Mouse (Mus musculus) common myeloid progenitor, adult 5-6 weeks (primary cell): ENCODE results near the gene Ap2s1. TPM values are rescaled to one million over a fixed set of nuclear protein-coding genes. Genes with fewer than 3 reads are reported as not detected.

Experiments
- ATAC-seq: replicated peaks from 2 replicates; pipeline ENCODE4 v1.8.0; 2016; ENCODE audit warnings: low read depth, mild to moderate bottlenecking, moderate TSS enrichment, inconsistent platforms; ENCODE audit not compliant: poor library complexity, severe bottlenecking
- total RNA-seq: library from RNA; stranded (forward); fragments of 200-1000, 187-1606 nt; gene quantifications from 2 replicates; pipeline ENCODE4 v1.2.3, GENCODE M21; 2017

Gene Ap2s1
- total RNA-seq, 1 experiment from 2014 or later, result 72.4 TPM

- no peak for ATAC-seq
Measured at GRCm38 (mm10) chr7:16747656-16748055, 9.4 kb downstream of the Ap2s1 start.

- no peak for ATAC-seq
Measured at GRCm38 (mm10) chr7:16752016-16752415, 13.8 kb downstream of the Ap2s1 start.

GRCm38 (mm10) chr7:16755362-16756017 lies 17.3 kb downstream of the Ap2s1 start:
- no peak for ATAC-seq

- ATAC-seq, result peak; percentile 60; the same call in 1 of the 2 replicates
Measured at GRCm38 (mm10) chr7:16758872-16759574, 20.8 kb downstream of the Ap2s1 start.

GRCm38 (mm10) chr7:16760292-16760691 lies 22.1 kb downstream of the Ap2s1 start:
- ATAC-seq, result peak; percentile 47; the same call in 1 of the 2 replicates

- no peak for ATAC-seq
Measured at GRCm38 (mm10) chr7:16761005-16761481, 22.8 kb downstream of the Ap2s1 start.

GRCm38 (mm10) chr7:16761630-16762029 lies 23.4 kb downstream of the Ap2s1 start:
- ATAC-seq, result no peak

GRCm38 (mm10) chr7:16763463-16764218 lies 25.4 kb downstream of the Ap2s1 start:
- no peak for ATAC-seq

- ATAC-seq, result no peak
Measured at GRCm38 (mm10) chr7:16766443-16766842, 28.2 kb downstream of the Ap2s1 start.

- no peak for ATAC-seq
Measured at GRCm38 (mm10) chr7:16775888-16776287, 37.7 kb downstream of the Ap2s1 start.

- ATAC-seq, result no peak
Measured at GRCm38 (mm10) chr7:16780076-16780475, 41.9 kb downstream of the Ap2s1 start.

- peak; percentile 82 for ATAC-seq
Measured at GRCm38 (mm10) chr7:16780825-16781554, 42.8 kb downstream of the Ap2s1 start, which contains the start of gene Slc1a5. Slc1a5 (plus strand) TSS chr7:16781340.

GRCm38 (mm10) chr7:16781555-16781815 lies 43.3 kb downstream of the Ap2s1 start:
- ATAC-seq, result no peak

- ATAC-seq, result peak; percentile 2; the same call in 1 of the 2 replicates
Measured at GRCm38 (mm10) chr7:16781816-16782554, 43.8 kb downstream of the Ap2s1 start.

GRCm38 (mm10) chr7:16782555-16783125 lies 44.4 kb downstream of the Ap2s1 start:
- ATAC-seq, result peak; percentile 14

- peak; percentile 23 for ATAC-seq
Measured at GRCm38 (mm10) chr7:16783224-16783688, 45.0 kb downstream of the Ap2s1 start.

GRCm38 (mm10) chr7:16783758-16784415 lies 45.7 kb downstream of the Ap2s1 start:
- no peak for ATAC-seq

GRCm38 (mm10) chr7:16784498-16784976 lies 46.3 kb downstream of the Ap2s1 start:
- no peak for ATAC-seq
